Mouse (Mus musculus) yolk sac, embryonic 10.5 days (tissue): ENCODE results near the gene Tmcc1.

Experiments used
- DNase-seq: peaks from one replicate; pipeline ENCODE4 v3.0.0-alpha.2; 2017; ENCODE audit warnings: low spot score

Tmcc1 gene

GRCm38 (mm10) chr6:115991881-115992620 is 201.2 kb downstream of the Tmcc1 start:
- no peak for DNase-seq

GRCm38 (mm10) chr6:115991108-115991880 is 202.0 kb downstream of the Tmcc1 start:
- DNase-seq = no peak

GRCm38 (mm10) chr6:115990479-115990878 is 202.8 kb downstream of the Tmcc1 start:
- no peak for DNase-seq

GRCm38 (mm10) chr6:115990056-115990455 is 203.2 kb downstream of the Tmcc1 start:
- DNase-seq = no peak

GRCm38 (mm10) chr6:115989607-115990006 is 203.7 kb downstream of the Tmcc1 start:
- no peak for DNase-seq

- no peak for DNase-seq
These were observed 204.3 kb downstream of the Tmcc1 start for GRCm38 (mm10) chr6:115989032-115989431.

GRCm38 (mm10) chr6:115987096-115987747 is 206.1 kb downstream of the Tmcc1 start:
- DNase-seq = no peak

- DNase-seq = no peak
These were observed 206.7 kb downstream of the Tmcc1 start for GRCm38 (mm10) chr6:115986472-115987095.

- DNase-seq = no peak
These were observed 207.7 kb downstream of the Tmcc1 start for GRCm38 (mm10) chr6:115985622-115986021.

GRCm38 (mm10) chr6:115984580-115984979 is 208.7 kb downstream of the Tmcc1 start:
- no peak for DNase-seq

- no peak for DNase-seq
These were observed 209.8 kb downstream of the Tmcc1 start for GRCm38 (mm10) chr6:115983306-115984038.

GRCm38 (mm10) chr6:115982889-115983288 is 210.4 kb downstream of the Tmcc1 start:
- no peak for DNase-seq

- no peak for DNase-seq
These were observed 214.7 kb downstream of the Tmcc1 start for GRCm38 (mm10) chr6:115978596-115978995.

GRCm38 (mm10) chr6:115977810-115978209 is 215.5 kb downstream of the Tmcc1 start:
- DNase-seq = no peak

- DNase-seq = no peak
These were observed 217.7 kb downstream of the Tmcc1 start for GRCm38 (mm10) chr6:115975606-115976005.

GRCm38 (mm10) chr6:115973881-115974662 is 219.2 kb downstream of the Tmcc1 start:
- DNase-seq = no peak

GRCm38 (mm10) chr6:115973139-115973875 is 220.0 kb downstream of the Tmcc1 start:
- no peak for DNase-seq

- DNase-seq = no peak
These were observed 221.1 kb downstream of the Tmcc1 start for GRCm38 (mm10) chr6:115972083-115972764.

- DNase-seq = no peak
These were observed 221.8 kb downstream of the Tmcc1 start for GRCm38 (mm10) chr6:115971273-115972060.
